Mouse (Mus musculus): ENCODE measurements around the gene Chst14.

Chst14 gene

GRCm38 (mm10) chr2:118926361-118926997 lies at the start of gene Chst14:
TSS of gene Chst14 (plus strand) at chr2:118926496.
- peak; percentile 71 to 75 for DNase-seq

- DNase-seq = no peak
Observed at GRCm38 (mm10) chr2:118881019-118881418, 45.3 kb upstream of the Chst14 start.

DNA sequence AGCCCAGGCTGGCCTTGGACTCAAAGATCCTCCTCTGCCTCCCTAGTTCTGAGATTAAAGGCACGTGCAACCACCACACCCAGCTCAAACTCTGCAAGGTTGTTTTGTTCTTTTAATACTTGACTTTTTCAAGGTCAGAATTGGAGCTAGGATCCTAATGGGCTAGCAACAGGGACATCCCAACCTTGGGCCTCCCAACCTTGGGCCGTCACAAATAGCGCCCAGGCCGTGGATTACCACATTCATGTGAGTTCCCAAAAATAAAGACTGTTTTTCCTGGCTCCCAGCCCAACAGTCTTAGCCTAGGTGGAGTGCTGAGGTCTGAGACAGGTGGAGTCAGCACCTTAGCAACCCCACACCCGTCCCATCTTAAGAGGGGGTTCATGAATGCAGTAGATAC lies 44.3 kb upstream of the Chst14 start:
- no peak for DNase-seq

- peak; percentile 81 to 93 for DNase-seq
Observed at GRCm38 (mm10) chr2:118882840-118883679, 43.2 kb upstream of the Chst14 start.

- no peak for DNase-seq
Observed at GRCm38 (mm10) chr2:118887440-118887839, 38.9 kb upstream of the Chst14 start.

DNA sequence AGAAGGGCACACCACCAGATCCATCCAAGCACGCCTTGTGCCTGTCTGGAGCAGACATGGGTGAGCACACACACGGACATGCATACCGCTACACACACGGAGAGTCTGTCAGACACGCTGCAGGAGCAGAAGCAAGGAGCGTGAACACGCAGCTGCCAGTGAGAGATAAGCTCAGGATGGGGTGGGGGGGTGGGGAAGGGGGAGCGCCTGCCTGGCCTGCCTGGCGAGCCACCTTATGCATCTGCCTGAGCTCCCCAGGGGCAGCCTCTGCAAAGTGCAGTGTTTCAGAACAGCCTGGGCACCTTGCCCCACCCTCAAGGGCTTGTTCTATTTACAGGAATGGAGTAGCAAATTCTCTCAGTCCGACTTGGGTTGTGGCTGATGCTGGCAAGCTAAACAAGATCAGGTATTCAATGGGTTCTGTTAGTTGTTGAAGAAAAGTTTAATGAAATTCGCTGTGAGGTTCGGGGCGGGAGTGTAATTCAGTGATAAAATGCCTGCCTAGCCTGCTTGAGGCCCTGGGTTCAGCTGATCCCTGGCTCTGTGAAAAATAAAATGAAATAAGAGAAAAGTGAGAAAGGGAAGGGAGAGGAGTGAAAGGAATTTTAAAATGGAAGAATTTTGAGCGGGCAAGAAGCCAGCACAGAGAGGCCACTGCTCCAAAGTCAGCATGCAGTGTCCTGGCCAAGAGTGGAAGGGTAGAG lies 38.3 kb upstream of the Chst14 start:
- no peak for DNase-seq

DNA sequence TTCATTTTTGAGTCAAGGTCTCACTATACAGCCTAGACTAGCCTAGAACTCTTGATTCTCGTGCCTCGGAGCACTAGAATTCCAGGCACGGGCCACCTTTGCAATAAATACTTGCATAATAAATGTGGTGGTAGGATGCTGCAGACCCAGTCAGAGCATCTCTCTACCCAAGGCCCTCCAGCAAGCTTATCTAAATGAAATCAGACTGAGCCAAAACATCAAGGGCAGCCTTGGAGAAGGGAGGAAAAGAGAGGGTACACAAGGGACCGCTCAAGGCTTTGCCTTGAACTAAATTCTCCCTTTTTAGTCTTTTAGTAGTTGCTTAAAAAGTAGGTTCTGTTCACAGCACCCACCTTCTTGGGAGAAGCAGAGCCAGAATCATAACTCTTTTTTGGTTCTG lies 35.1 kb upstream of the Chst14 start:
- DNase-seq = no peak

GRCm38 (mm10) chr2:118895990-118896913 lies 30.0 kb upstream of the Chst14 start:
- peak; percentile 51 to 59 for DNase-seq

GRCm38 (mm10) chr2:118896914-118897291 lies 29.4 kb upstream of the Chst14 start:
- peak in 1 of 2 experiments; percentile 39 for DNase-seq

GRCm38 (mm10) chr2:118897392-118897791 lies 28.9 kb upstream of the Chst14 start:
- DNase-seq = no peak

- DNase-seq = no peak
Observed at GRCm38 (mm10) chr2:118897808-118898207, 28.5 kb upstream of the Chst14 start.

GRCm38 (mm10) chr2:118898771-118899170 lies 27.5 kb upstream of the Chst14 start:
- DNase-seq = no peak

- DNase-seq = no peak
Observed at GRCm38 (mm10) chr2:118899306-118899705, 27.0 kb upstream of the Chst14 start.

- peak; percentile 44 to 46 for DNase-seq
Observed at GRCm38 (mm10) chr2:118899981-118900825, 26.1 kb upstream of the Chst14 start, which contains the start of gene Bahd1. TSS of gene Bahd1 (plus strand) at chr2:118900377.

DNA sequence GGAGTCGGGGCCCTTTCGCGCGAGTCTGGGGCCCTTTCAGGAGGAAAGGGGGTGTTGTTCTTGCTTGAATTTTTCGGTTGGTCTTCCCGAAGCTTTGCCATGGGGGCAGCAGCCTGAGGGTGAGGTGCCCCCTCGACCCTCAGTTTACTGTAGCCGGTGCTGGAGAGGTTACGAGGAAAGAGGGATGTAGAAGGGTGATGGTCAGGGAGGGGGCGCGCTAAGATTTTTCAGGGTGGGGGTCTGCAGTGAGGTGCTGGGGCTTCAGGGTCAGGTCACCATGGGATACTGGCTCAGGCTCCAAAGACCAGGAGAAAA lies 25.5 kb upstream of the Chst14 start:
- DNase-seq = peak in 1 of 2 experiments; percentile 50

- peak; percentile 98 to 99 for DNase-seq
Observed at GRCm38 (mm10) chr2:118901175-118902031, 24.9 kb upstream of the Chst14 start.

DNA sequence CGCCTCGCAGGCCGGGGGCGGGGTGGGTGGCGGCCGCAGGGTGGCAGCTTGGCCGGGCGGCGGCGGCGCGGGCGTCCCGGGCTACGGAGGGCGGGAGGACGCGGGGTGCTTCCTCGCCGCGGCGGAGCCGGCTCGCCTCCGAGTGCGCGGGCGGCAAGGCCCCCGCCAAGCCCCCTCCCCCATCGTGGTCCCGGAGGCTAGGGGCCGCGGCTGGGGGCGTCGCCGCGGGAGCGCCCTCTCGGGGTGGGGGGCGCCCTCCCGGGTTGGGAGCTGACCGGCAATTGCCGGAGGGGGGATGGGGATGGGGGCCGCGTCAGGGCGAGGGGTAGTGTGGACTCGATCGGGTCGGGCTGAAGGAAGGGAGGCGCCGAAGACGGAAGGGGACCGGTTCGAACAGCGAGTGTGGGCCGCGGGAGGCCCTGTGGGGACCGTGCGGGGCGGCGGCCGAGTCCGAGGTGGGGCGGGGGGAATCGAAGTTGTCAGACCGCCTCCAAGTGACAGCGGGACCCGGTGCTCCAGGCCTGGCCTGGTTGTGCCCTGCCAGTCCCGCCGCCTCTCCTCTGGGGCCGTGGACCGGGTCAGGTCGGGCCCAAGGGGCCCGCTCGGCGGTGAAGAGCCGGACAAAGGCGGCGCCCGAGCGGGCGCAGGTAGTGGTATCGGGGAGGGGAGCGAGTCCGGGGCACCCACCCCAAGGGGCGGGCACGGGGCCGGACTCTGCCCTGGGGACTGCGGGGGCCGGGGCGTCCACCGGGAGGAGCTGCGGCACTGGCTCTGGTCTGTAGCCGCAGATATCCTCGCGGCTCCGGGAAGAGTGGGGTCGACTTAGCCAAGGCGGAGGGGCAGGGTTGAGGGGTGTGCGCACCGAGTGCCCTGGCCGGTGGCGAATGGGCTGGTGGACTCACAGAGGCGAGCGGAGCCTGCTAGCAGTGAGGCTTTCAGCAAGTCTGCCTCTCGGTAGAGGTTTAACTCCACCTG lies 24.0 kb upstream of the Chst14 start:
- peak; percentile 50 to 64 for DNase-seq

GRCm38 (mm10) chr2:118903333-118903741 lies 23.0 kb upstream of the Chst14 start:
- peak; percentile 60 to 63 for DNase-seq

DNA sequence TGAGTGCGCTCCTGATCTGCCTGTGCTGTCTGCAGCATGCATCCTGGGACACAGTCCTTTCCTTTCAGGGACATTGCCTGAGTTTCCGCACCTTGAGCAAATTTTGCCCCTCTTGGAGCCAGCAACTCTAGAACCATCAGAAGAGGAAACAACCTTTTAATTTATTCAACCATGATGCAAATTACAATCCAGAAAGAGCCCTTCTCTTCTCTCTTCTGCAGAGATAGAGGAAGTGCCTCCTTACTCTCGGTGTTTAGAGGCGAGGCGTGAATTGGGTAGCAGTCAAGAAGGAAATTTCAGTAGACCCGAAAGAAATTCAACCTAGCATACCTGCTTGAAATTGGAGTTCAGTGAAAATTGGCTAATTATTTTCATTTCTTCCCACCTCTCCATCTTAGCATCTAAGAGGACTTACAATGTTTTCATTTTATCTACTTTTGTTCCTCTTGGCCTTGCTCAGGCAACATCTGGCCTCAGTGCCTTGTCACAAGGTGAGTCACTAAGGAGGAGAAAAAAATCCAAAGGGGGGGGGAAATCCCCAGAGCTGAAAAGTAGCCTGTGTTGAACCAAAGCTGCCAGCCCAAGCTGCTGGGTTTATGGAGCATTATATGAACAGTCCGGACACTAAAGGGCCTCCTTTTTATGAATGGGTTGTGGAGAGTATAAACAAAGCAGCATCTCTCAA lies 20.7 kb upstream of the Chst14 start:
- no peak for DNase-seq

Measured in cerebellum, adult 18-20 months (tissue).